Mouse (Mus musculus) B cell, adult 67 days (primary cell): ENCODE results near the gene Vmn1r215. TPM values are rescaled to one million over a fixed set of nuclear protein-coding genes. Genes with fewer than 3 reads are reported as not detected.

ENCODE experiments used
- total RNA-seq, 2 experiments: library from RNA; stranded (reverse); gene quantifications; 4 replicates each; pipeline ENCODE4 v1.2.4; 2023

The Vmn1r215 gene
- total RNA-seq: not detected

DNA sequence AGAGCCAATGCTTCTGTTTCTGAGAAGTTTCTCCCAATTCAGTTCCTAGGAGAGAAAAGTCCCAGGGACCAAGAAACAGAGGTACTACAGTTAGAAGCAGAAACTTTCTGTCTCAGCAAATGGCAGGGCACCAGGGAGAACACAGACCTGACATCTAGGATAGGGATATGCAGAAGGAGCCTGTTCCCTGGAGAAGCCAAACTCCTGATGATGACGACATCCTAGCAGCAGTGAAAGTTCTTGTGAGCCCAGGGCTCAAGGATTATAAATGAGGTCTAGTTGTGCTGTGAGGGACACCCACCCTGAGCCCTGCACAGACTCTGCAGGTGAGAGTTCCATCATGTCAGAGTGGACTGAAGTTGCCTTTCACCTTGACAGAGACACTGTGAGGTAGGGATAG, at the start of gene Vmn1r215:
Vmn1r215 (plus strand) TSS at position 301 of the 400 bp plus-strand sequence.

GRCm38 (mm10) chr13:23030118-23030517, 37.7 kb upstream of the Vmn1r215 start, which contains the start of gene Vmn1r214:
TSS of gene Vmn1r214 (plus strand) at chr13:23030418.

DNA sequence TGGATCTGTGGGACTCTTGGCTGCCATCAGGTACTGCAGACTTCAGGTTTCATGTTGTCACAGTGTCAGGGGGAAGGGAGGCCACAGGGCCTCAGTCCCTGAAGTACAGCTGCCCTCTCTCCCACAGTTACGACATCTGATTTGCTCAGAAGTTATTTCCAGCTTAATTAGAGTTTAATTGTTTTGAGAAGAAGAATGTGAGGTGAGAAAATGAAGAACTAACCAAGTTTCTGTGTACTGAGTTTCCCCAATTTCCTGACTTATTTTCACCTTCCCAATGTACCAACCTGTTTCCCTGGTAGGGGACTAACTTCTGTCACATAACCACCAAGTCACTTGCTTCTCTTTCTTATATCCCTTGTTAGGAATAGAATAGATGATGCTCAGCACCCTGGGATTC, 50.3 kb downstream of the Vmn1r215 start, which contains the start of gene Vmn1r217:
Vmn1r217 (minus strand) TSS at position 101 of the 400 bp plus-strand sequence.

Other genes starting within 250 kb of the Vmn1r215 start
- not detected for gene Vmn1r210, start 236.7 kb upstream of the Vmn1r215 start, total RNA-seq
- gene Vmn1r211, start 210.5 kb upstream of the Vmn1r215 start, total RNA-seq: not detected
- gene Vmn1r212, start 183.8 kb upstream of the Vmn1r215 start, total RNA-seq: not detected
- not detected for gene Vmn1r213, start 60.4 kb upstream of the Vmn1r215 start, total RNA-seq
- gene Vmn1r214, start 37.6 kb upstream of the Vmn1r215 start, total RNA-seq: not detected
- not detected for gene Vmn1r217, start 50.2 kb downstream of the Vmn1r215 start, total RNA-seq
- gene Vmn1r218, start 65.1 kb downstream of the Vmn1r215 start, total RNA-seq: not detected
- gene Vmn1r219, start 91.3 kb downstream of the Vmn1r215 start, total RNA-seq: not detected
- not detected for gene Vmn1r220, start 120.0 kb downstream of the Vmn1r215 start, total RNA-seq
- gene Vmn1r221, start 146.1 kb downstream of the Vmn1r215 start, total RNA-seq: not detected
- gene Vmn1r222, start 167.9 kb downstream of the Vmn1r215 start, total RNA-seq: not detected
- gene Vmn1r223, start 179.1 kb downstream of the Vmn1r215 start, total RNA-seq: not detected